Mouse (Mus musculus): ENCODE data around the gene Ctdspl.
A peak's percentile ranks its signal among the peaks of the same experiment; 100 is the strongest.

The Ctdspl gene

GRCm38 (mm10) chr9:118926111-118926650, at the start of gene Ctdspl:
Gene Ctdspl, plus strand, starts transcription at chr9:118926453.
- DNase-seq (ENCODE audit: low read depth, low spot score): peak; percentile 34

DNA sequence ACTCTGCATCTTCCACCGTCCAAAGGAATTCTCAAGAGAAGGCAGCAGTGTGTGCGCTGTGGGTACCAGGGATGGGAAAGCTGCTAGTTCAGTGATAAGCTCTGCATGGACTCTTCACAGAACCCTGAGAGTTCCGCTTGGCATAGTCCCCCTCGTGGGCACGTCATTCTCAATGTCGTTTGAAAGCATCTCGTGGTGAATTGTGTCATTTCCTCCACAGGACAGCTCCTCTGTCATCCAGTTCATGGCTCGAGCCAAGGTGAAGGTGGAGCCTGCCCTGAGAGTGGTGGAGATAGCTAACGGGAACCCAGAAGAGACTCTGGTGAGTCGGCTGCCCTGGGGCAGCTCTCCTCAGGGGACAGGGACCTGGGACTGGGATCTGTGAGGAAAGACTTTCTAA, 49.4 kb upstream of the Ctdspl start:
- DNase-seq (ENCODE audit: low read depth, low spot score): no peak

GRCm38 (mm10) chr9:118877365-118878008, 48.8 kb upstream of the Ctdspl start:
- DNase-seq (ENCODE audit: low read depth, low spot score): no peak

GRCm38 (mm10) chr9:118878596-118878995, 47.7 kb upstream of the Ctdspl start:
- peak; percentile 59 for DNase-seq (ENCODE audit: low read depth, low spot score)

DNA sequence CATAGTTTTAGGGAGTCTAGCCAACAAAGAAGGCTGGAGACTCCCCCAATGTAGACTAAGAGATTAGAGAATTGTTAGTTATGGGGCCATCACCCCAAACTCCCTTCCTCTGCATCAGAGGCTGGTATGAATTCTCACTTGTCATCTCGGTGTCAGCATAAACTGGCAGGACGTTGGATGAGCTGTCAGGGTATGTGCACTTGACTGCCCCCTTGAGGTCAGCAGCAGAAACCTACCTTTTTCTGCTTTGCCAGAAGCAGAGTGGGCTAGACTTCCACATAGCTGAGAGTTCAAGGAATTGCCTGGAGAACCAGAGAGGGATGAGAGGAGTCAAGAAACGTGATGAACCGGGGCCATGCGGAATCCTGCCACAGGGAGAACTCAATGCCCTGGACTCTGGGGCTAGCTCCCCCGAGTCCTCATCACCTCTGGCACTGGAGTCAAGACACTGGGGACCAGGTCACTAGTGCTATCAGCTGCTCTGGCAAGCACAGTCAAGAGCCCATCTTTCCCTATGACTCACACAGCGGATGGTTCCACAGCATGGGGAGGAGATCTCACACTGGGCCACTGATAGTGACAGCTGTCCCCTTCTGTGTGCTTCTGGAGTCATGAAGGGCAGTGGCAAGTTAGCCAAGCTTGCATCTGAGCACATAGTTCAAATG, 44.8 kb upstream of the Ctdspl start:
- peak; percentile 64 for DNase-seq (ENCODE audit: low read depth, low spot score)

GRCm38 (mm10) chr9:118881946-118882284, 44.3 kb upstream of the Ctdspl start:
- DNase-seq (ENCODE audit: low read depth, low spot score): no peak

GRCm38 (mm10) chr9:118883150-118883549, 43.1 kb upstream of the Ctdspl start:
- no peak for DNase-seq (ENCODE audit: low read depth, low spot score)

DNA sequence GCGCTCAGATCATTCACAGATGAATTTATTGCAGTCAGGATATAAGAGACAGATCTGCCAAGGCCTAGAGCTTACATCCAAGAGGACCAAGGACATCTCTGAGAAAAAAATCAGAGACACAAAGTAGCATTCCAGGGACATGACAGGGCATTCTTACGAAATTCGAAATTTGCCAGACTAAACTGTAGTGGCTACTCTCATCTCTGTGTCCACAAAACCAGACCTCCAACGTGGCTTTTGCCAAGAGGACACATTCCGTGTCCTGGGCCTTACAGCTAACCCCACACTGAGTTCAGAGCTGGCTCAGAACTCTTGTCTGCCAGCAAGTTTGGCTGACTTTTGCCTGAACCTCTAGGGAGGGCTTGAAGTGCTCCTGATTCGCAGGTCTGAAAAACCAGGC, 40.5 kb upstream of the Ctdspl start:
- DNase-seq (ENCODE audit: low read depth, low spot score): no peak

GRCm38 (mm10) chr9:118887201-118887600, 39.1 kb upstream of the Ctdspl start:
- DNase-seq (ENCODE audit: low read depth, low spot score): no peak

DNA sequence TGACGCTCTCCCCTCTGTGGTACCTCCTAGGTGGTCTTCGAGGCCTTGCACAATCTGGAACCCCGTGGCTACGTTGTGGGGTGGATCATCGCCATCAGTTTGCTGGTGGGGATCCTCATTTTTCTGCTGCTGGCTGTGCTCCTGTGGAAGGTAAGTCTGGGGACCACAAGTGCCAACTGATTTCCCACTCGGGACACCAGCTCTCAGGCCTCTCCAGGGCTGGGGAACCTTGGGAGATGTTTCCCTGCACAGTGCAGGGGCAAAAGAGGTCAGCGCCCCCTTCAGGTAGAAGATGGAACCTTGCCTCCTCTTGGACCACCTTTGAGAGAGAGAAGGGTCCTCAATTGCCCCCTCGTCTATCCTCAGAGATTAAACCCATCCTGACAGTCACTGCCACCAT, 38.5 kb upstream of the Ctdspl start:
- DNase-seq (ENCODE audit: low read depth, low spot score): no peak

DNA sequence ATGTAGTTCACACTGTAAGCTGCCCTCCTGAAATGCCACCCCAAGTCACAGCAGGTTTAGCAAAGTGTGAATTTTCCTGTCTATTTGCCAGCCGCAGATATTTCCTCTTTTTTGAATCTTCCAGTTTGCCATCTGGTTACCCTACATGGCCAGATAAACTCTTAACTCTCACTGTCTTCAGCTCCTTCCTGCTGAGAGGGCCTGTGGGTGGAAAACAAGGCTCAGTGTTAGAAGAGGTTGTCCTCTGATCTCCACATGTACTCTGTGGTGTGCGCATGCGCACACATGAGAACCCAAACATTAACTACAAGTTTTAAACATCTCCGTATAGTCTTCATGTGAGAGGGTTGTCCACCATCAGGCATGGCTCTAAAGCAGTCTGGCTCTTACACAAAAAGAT, 36.1 kb upstream of the Ctdspl start:
- no peak for DNase-seq (ENCODE audit: low read depth, low spot score)

- no peak for DNase-seq (ENCODE audit: low read depth, low spot score)
These were observed 35.6 kb upstream of the Ctdspl start for GRCm38 (mm10) chr9:118890645-118891044.

GRCm38 (mm10) chr9:118891068-118891467, 35.2 kb upstream of the Ctdspl start:
- no peak for DNase-seq (ENCODE audit: low read depth, low spot score)

- no peak for DNase-seq (ENCODE audit: low read depth, low spot score)
These were observed 34.7 kb upstream of the Ctdspl start for GRCm38 (mm10) chr9:118891593-118891992.

- DNase-seq (ENCODE audit: low read depth, low spot score): no peak
These were observed 31.2 kb upstream of the Ctdspl start for GRCm38 (mm10) chr9:118895101-118895500.

DNA sequence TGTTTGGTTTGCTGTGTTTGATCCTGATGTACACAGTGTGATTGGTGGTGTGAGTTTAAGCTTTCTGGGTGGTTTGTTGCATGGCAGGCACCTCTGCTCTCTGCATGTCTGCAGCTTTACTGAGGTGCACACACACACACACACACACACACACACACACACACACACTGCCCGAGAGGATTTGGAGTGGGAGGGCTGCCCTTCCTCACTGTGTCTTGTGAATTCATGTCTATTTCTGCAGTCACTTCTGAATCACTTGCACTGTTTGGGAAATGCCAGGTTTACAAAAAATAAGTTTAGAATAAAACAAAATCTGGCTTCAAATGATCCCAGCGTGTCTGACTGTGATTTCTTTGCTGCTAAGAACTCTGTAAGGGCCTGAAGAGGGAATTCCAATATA, 25.6 kb upstream of the Ctdspl start:
- DNase-seq (ENCODE audit: low read depth, low spot score): no peak

- DNase-seq (ENCODE audit: low read depth, low spot score): no peak
These were observed 24.3 kb upstream of the Ctdspl start for GRCm38 (mm10) chr9:118901917-118902316.

- DNase-seq (ENCODE audit: low read depth, low spot score): peak; percentile 86
These were observed 18.2 kb upstream of the Ctdspl start for GRCm38 (mm10) chr9:118907934-118908620.

- DNase-seq (ENCODE audit: low read depth, low spot score): no peak
These were observed 13.2 kb upstream of the Ctdspl start for GRCm38 (mm10) chr9:118913048-118913447.

GRCm38 (mm10) chr9:118913613-118914012, 12.6 kb upstream of the Ctdspl start:
- no peak for DNase-seq (ENCODE audit: low read depth, low spot score)

DNA sequence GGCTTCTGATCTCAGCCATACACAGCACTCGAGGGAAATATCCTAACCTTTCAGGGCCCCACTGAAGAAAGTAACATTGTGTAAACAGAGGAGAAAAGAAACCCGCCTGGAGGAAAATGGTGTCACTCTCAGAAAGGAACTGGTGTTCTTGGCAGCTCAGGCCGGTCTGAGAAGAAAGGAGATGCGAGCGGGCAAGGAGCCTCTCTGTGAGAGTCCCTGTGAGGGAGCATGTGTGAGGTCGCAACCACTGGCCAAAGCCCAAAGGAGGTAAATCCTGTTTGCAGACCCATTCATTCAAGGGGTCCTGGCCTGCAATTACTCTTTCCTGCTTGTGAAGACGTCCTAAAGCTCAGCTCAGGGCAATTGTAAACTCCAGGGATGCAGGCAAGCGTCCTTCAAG, 11.7 kb upstream of the Ctdspl start:
- no peak for DNase-seq (ENCODE audit: low read depth, low spot score)

- peak; percentile 79 for DNase-seq (ENCODE audit: low read depth, low spot score)
These were observed 11.0 kb upstream of the Ctdspl start for GRCm38 (mm10) chr9:118915290-118915689.

Measured in ZHBTc4 (cell line).